Mouse (Mus musculus) cortical plate, adult 2 months (tissue): Measurements from ENCODE around the gene Zfyve1. TPM values are rescaled to one million over a fixed set of nuclear protein-coding genes. Genes with fewer than 3 reads are reported as not detected.

ENCODE experiments used
- H3K27ac ChIP-seq: fragments of 200-500 bp; 2 replicates; pipeline ENCODE4 v1.5.1; 2012; ENCODE audit warnings: low read length, control low read depth, inconsistent platforms; ENCODE audit not compliant: insufficient read depth
- H3K4me1 ChIP-seq: fragments of 200-500 bp; 2 replicates; pipeline ENCODE4 v1.6.1; 2011; ENCODE audit warnings: low read length; ENCODE audit not compliant: control insufficient read depth, insufficient read depth
- H3K4me3 ChIP-seq: fragments of 200-500 bp; 2 replicates; pipeline ENCODE4 v1.5.1; 2011; ENCODE audit warnings: mild to moderate bottlenecking, low read length, control low read depth; ENCODE audit not compliant: insufficient read depth
- CTCF ChIP-seq: fragments of 200-500 bp; IDR thresholded peaks from 2 replicates; pipeline ENCODE4 v1.5.1; 2011; ENCODE audit warnings: mild to moderate bottlenecking, control low read depth, low read length; ENCODE audit not compliant: insufficient read depth; ENCODE audit errors: extremely low read depth
- POLR2A ChIP-seq: fragments of 200-500 bp; IDR thresholded peaks from 2 replicates; pipeline ENCODE4 v1.6.1; 2011; ENCODE audit warnings: mild to moderate bottlenecking, low read length, control low read depth; ENCODE audit not compliant: insufficient read depth; ENCODE audit errors: extremely low read depth
- polyA plus RNA-seq: library from polyadenylated mRNA; depleted of rRNA; stranded (reverse); fragments of >200 nt; gene quantifications from 2 replicates; pipeline ENCODE4 v1.2.3, GENCODE M21; 2012; rRNA removed

Zfyve1 gene
- polyA plus RNA-seq, 1 experiment, result 38.9 TPM

- TF ChIP-seq POLR2A (no peak), CTCF (no peak)
- Histone ChIP-seq H3K4me3 (no peak overlapping the region), H3K27ac (no peak overlapping the region), H3K4me1 (peaks cover 2% of the 10 kb centered on the region; the same call in 1 of the 2 replicates)
These were observed 82.8 kb downstream of the Zfyve1 start for GRCm38 (mm10) chr12:83514216-83514615.

GRCm38 (mm10) chr12:83513185-83513584 lies 83.8 kb downstream of the Zfyve1 start:
- Histone ChIP-seq H3K27ac (no peak overlapping the region), H3K4me1 (peaks cover 2% of the 10 kb centered on the region; the same call in 1 of the 2 replicates), H3K4me3 (no peak overlapping the region)
- TF ChIP-seq CTCF (no peak), POLR2A (no peak)

- TF ChIP-seq POLR2A (no peak), CTCF (no peak)
- H3K27ac ChIP-seq, result no peak overlapping the region
- peaks cover 2% of the 10 kb centered on the region; the same call in 1 of the 2 replicates for H3K4me1 ChIP-seq
- H3K4me3 ChIP-seq, result no peak overlapping the region
These were observed 84.2 kb downstream of the Zfyve1 start for GRCm38 (mm10) chr12:83512783-83513182.

GRCm38 (mm10) chr12:83510586-83510985 lies 86.4 kb downstream of the Zfyve1 start:
- Histone ChIP-seq H3K4me3 (no peak overlapping the region), H3K4me1 (peaks cover 2% of the 10 kb centered on the region; the same call in 1 of the 2 replicates), H3K27ac (no peak overlapping the region)
- no peak for TF ChIP-seq CTCF
- TF ChIP-seq POLR2A, result no peak

GRCm38 (mm10) chr12:83506543-83506942 lies 90.5 kb downstream of the Zfyve1 start:
- H3K4me3 ChIP-seq, result no peak overlapping the region
- no peak for TF ChIP-seq CTCF
- H3K27ac ChIP-seq, result no peak overlapping the region
- no peaks in the 10 kb centered on the region for H3K4me1 ChIP-seq

GRCm38 (mm10) chr12:83502190-83502589 lies 94.8 kb downstream of the Zfyve1 start:
- Histone ChIP-seq H3K4me1 (no peaks in the 10 kb centered on the region), H3K4me3 (no peak overlapping the region)
- TF ChIP-seq CTCF (peak; percentile 81), POLR2A (no peak)

GRCm38 (mm10) chr12:83499256-83499655 lies 97.8 kb downstream of the Zfyve1 start:
- no peaks in the 10 kb centered on the region for H3K4me1 ChIP-seq
- no peak overlapping the region for H3K27ac ChIP-seq
- no peak overlapping the region for H3K4me3 ChIP-seq
- TF ChIP-seq CTCF, result no peak
- TF ChIP-seq POLR2A, result no peak

More at GRCm38 (mm10) chr12:83502190-83502589, 94.8 kb downstream of the Zfyve1 start:
- H3K27ac ChIP-seq, result no peak overlapping the region

GRCm38 (mm10) chr12:83497959-83498358 lies 99.1 kb downstream of the Zfyve1 start:
- TF ChIP-seq CTCF (no peak), POLR2A (no peak)
- Histone ChIP-seq H3K4me3 (no peak overlapping the region), H3K27ac (no peak overlapping the region), H3K4me1 (no peaks in the 10 kb centered on the region)

GRCm38 (mm10) chr12:83496736-83497135 lies 100.3 kb downstream of the Zfyve1 start:
- H3K27ac ChIP-seq, result no peak overlapping the region
- no peaks in the 10 kb centered on the region for H3K4me1 ChIP-seq
- TF ChIP-seq POLR2A (no peak), CTCF (no peak)
- H3K4me3 ChIP-seq, result no peak overlapping the region

Other genes starting within 250 kb of the Zfyve1 start
- gene Dpf3, start 109.5 kb downstream of the Zfyve1 start, polyA plus RNA-seq, result 3.8 and 5.8 TPM in 2 replicates
- gene Dcaf4, start 76.8 kb downstream of the Zfyve1 start, polyA plus RNA-seq, result 32.1 and 33.7 TPM in 2 replicates
- gene Rbm25, start 34.0 kb upstream of the Zfyve1 start, polyA plus RNA-seq, result 130 and 157 TPM in 2 replicates
- gene Psen1, start 90.9 kb upstream of the Zfyve1 start, polyA plus RNA-seq, result 33.8 and 37.7 TPM in 2 replicates
- 3.0 and 3.4 TPM in 2 replicates for gene Papln, start 166.4 kb upstream of the Zfyve1 start, polyA plus RNA-seq